Mouse (Mus musculus): ENCODE measurements around the gene Grid1. TPM values are rescaled to one million over a fixed set of nuclear protein-coding genes. Genes with fewer than 3 reads are reported as not detected.

Gene Grid1
- total and polyA plus RNA-seq, 3 experiments: 0.04 TPM; not detected in 2

DNA sequence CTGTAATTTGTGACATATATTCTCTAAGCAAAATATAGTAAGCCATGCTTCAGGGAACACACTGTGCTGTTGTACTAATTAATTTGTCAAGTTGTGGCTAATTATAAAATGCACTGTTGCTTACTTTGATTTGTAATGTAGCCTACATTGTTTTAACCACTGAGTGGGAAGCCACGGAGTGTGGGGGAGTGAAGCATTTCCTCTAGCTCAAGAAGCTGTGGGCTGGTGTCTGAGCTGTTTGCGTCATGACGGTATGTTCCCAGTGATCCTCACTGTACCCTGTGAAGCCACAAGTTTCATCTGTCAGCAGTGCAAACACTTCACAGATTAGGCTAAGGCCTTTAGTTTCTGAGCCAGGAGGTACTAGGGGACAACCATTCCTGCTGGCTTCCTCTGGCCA lies 302.2 kb downstream of the Grid1 start:
- H3K9ac ChIP-seq (ENCODE audit: low read depth, low read length): no peak overlapping the region
- H3K36me3 ChIP-seq (ENCODE audit: control insufficient read depth, insufficient read depth, low read length): no peaks in the 10 kb centered on the region
- no peak for DNase-seq
- H3K27ac ChIP-seq: no peak overlapping the region
- intact Hi-C loops (cut with DNase I): no loop called here
- no peaks in the 10 kb centered on the region for H3K79me2 ChIP-seq (replicated peaks; ENCODE audit: control insufficient read depth, insufficient read depth, low read length)
- no peaks in the 10 kb centered on the region for H3K4me1 ChIP-seq (ENCODE audit: control insufficient read depth, insufficient read depth, low read length)
- H3K27me3 ChIP-seq (ENCODE audit: control insufficient read depth, insufficient read depth, low read length): no peaks in the 10 kb centered on the region
- no peak overlapping the region for H3K4me3 ChIP-seq
- 15% methylated on average over 3 of the region's 3 CpGs for WGBS
- TF ChIP-seq POLR2A (IDR thresholded peaks at IDR 0.05; ENCODE audit: insufficient read depth, low read depth, low read length) (no peak), CTCF (IDR thresholded peaks at IDR 0.05) (no peak), EP300 (IDR thresholded peaks at IDR 0.05; ENCODE audit: insufficient read depth, low read depth, low read length) (no peak)

- WGBS: 62% methylated on average over 5 of the region's 5 CpGs
- Histone ChIP-seq H3K4me3 (no peak overlapping the region), H3K9ac (ENCODE audit: low read depth, low read length) (no peak overlapping the region), H3K36me3 (ENCODE audit: control insufficient read depth, insufficient read depth, low read length) (no peaks in the 10 kb centered on the region), H3K27me3 (ENCODE audit: control insufficient read depth, insufficient read depth, low read length) (no peaks in the 10 kb centered on the region), H3K4me1 (ENCODE audit: control insufficient read depth, insufficient read depth, low read length) (no peaks in the 10 kb centered on the region), H3K27ac (no peak overlapping the region), H3K79me2 (replicated peaks; ENCODE audit: control insufficient read depth, insufficient read depth, low read length) (no peaks in the 10 kb centered on the region)
- no peak for TF ChIP-seq CTCF (IDR thresholded peaks at IDR 0.05)
- no peak for TF ChIP-seq EP300 (IDR thresholded peaks at IDR 0.05; ENCODE audit: insufficient read depth, low read depth, low read length)
- no peak for TF ChIP-seq POLR2A (IDR thresholded peaks at IDR 0.05; ENCODE audit: insufficient read depth, low read depth, low read length)
- intact Hi-C loops (cut with DNase I): no loop called here
- DNase-seq: no peak
Measured at GRCm38 (mm10) chr14:35123260-35123875, 303.5 kb downstream of the Grid1 start.

DNA sequence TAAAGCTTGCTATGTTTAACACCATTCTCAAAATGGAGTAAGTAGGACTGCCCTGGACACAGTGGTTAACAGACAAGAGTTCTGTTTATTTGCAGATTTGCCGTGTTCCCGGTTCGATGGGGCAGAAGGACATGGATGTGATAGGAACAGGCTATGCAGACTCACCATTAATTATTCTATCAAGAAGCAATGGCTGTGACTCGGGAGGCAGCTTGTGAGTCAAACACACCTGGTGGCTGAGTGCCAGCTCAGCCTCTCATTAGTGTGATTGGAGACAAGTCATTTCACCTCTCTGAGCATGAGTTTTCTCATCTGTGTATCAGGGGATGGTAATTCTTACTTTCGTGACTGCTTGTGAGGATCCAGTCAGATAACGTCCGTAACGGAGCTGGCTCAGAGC lies 307.7 kb downstream of the Grid1 start:
- no peak for TF ChIP-seq POLR2A (IDR thresholded peaks at IDR 0.05; ENCODE audit: insufficient read depth, low read depth, low read length)
- TF ChIP-seq EP300 (IDR thresholded peaks at IDR 0.05; ENCODE audit: insufficient read depth, low read depth, low read length): no peak
- TF ChIP-seq CTCF (IDR thresholded peaks at IDR 0.05): no peak
- no peak overlapping the region for H3K27ac ChIP-seq
- H3K4me1 ChIP-seq (ENCODE audit: control insufficient read depth, insufficient read depth, low read length): no peaks in the 10 kb centered on the region
- H3K79me2 ChIP-seq (replicated peaks; ENCODE audit: control insufficient read depth, insufficient read depth, low read length): no peaks in the 10 kb centered on the region
- no peaks in the 10 kb centered on the region for H3K36me3 ChIP-seq (ENCODE audit: control insufficient read depth, insufficient read depth, low read length)
- 88% methylated on average over 8 of the region's 8 CpGs for WGBS
- H3K9ac ChIP-seq (ENCODE audit: low read depth, low read length): no peak overlapping the region
- DNase-seq: no peak
- no peak overlapping the region for H3K4me3 ChIP-seq
- intact Hi-C loops (cut with DNase I): no loop called here
- no peaks in the 10 kb centered on the region for H3K27me3 ChIP-seq (ENCODE audit: control insufficient read depth, insufficient read depth, low read length)

DNA sequence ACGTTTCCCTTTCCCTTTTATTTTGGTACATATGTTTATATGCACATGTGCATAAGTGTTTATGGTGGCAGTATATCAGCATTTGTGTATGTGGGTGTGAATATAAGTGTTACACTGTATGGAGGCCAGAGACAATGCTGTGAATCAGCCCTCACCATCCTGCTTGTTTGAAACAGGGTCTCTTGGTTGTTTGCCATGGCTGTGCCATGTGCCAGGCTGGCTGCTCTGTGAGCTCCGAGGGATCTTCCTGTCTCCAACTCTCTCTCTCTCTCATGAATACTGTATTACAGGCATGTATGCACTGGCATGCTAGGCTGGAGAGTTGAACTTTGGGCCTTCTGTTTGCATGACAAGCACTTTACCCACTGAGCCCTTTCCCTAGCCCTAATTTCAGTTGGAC lies 315.1 kb downstream of the Grid1 start:
- H3K36me3 ChIP-seq (ENCODE audit: control insufficient read depth, insufficient read depth, low read length): no peaks in the 10 kb centered on the region
- no peak overlapping the region for H3K4me3 ChIP-seq
- WGBS: 72% methylated on average over 2 of the region's 2 CpGs
- intact Hi-C loops (cut with DNase I): no loop called here
- no peak for DNase-seq
- no peaks in the 10 kb centered on the region for H3K4me1 ChIP-seq (ENCODE audit: control insufficient read depth, insufficient read depth, low read length)
- no peak overlapping the region for H3K9ac ChIP-seq (ENCODE audit: low read depth, low read length)
- H3K27me3 ChIP-seq (ENCODE audit: control insufficient read depth, insufficient read depth, low read length): no peaks in the 10 kb centered on the region
- TF ChIP-seq CTCF (IDR thresholded peaks at IDR 0.05) (no peak), EP300 (IDR thresholded peaks at IDR 0.05; ENCODE audit: insufficient read depth, low read depth, low read length) (no peak), POLR2A (IDR thresholded peaks at IDR 0.05; ENCODE audit: insufficient read depth, low read depth, low read length) (no peak)
- H3K79me2 ChIP-seq (replicated peaks; ENCODE audit: control insufficient read depth, insufficient read depth, low read length): no peaks in the 10 kb centered on the region
- no peak overlapping the region for H3K27ac ChIP-seq

DNA sequence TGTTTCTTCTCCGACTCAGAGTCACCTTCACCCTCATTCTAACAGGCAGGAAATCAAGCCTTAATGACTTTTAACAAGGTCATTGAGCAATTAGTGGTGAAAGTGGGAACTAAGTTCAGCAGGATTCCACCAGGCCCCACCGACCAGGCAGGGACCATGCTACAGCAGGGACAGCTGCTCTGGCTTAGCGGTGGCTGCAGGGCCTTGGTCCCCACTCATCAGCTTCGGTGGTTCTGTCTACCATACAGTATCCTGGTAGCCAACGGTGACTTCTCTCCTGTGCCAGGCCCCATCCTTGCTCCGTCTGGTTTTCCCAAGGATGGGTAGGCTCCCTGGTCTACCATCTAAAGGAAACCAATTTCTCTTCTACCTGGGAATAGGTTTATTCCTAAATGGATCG lies 318.2 kb downstream of the Grid1 start:
- Histone ChIP-seq H3K4me1 (ENCODE audit: control insufficient read depth, insufficient read depth, low read length) (no peaks in the 10 kb centered on the region), H3K36me3 (ENCODE audit: control insufficient read depth, insufficient read depth, low read length) (no peaks in the 10 kb centered on the region), H3K9ac (ENCODE audit: low read depth, low read length) (no peak overlapping the region), H3K79me2 (replicated peaks; ENCODE audit: control insufficient read depth, insufficient read depth, low read length) (no peaks in the 10 kb centered on the region), H3K27ac (no peak overlapping the region), H3K27me3 (ENCODE audit: control insufficient read depth, insufficient read depth, low read length) (no peaks in the 10 kb centered on the region), H3K4me3 (no peak overlapping the region)
- 77% methylated on average over 7 of the region's 7 CpGs for WGBS
- intact Hi-C loops (cut with DNase I): no loop called here
- no peak for TF ChIP-seq POLR2A (IDR thresholded peaks at IDR 0.05; ENCODE audit: insufficient read depth, low read depth, low read length)
- no peak for TF ChIP-seq EP300 (IDR thresholded peaks at IDR 0.05; ENCODE audit: insufficient read depth, low read depth, low read length)
- no peak for TF ChIP-seq CTCF (IDR thresholded peaks at IDR 0.05)
- DNase-seq: no peak

DNA sequence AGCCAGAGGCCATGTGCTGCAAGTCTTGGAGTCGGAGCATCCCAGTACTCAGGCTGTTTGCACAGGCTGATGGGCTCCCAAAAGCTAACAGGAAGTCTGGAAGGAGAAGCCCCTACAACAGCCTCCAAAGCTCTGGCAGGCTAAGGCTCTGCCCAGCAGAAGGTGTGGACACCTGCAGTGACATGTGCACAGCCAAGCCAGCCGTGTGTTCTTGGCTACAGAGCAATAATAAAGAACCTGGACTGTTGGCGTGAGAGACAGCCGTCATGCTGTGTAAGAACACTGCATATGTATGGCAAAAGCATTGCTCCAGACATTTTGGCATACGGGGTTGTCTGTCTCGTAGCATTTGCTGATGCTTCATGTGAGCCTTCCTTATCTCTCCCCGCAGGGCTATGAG lies 319.9 kb downstream of the Grid1 start:
- 66% methylated on average over 7 of the region's 7 CpGs for WGBS
- Histone ChIP-seq H3K79me2 (replicated peaks; ENCODE audit: control insufficient read depth, insufficient read depth, low read length) (no peaks in the 10 kb centered on the region), H3K9ac (ENCODE audit: low read depth, low read length) (no peak overlapping the region), H3K4me3 (no peak overlapping the region), H3K4me1 (ENCODE audit: control insufficient read depth, insufficient read depth, low read length) (no peaks in the 10 kb centered on the region), H3K27ac (no peak overlapping the region), H3K27me3 (ENCODE audit: control insufficient read depth, insufficient read depth, low read length) (no peaks in the 10 kb centered on the region), H3K36me3 (ENCODE audit: control insufficient read depth, insufficient read depth, low read length) (no peaks in the 10 kb centered on the region)
- no peak for TF ChIP-seq CTCF (IDR thresholded peaks at IDR 0.05)
- TF ChIP-seq EP300 (IDR thresholded peaks at IDR 0.05; ENCODE audit: insufficient read depth, low read depth, low read length): no peak
- no peak for TF ChIP-seq POLR2A (IDR thresholded peaks at IDR 0.05; ENCODE audit: insufficient read depth, low read depth, low read length)
- DNase-seq: no peak
- intact Hi-C loops (cut with DNase I): no loop called here
